Mouse (Mus musculus) liver, postnatal 0 days (tissue): ENCODE results near the gene Nol8.

Experiments used
- CTCF ChIP-seq: sonication (generic); IDR thresholded peaks from 2 replicates; pipeline ENCODE4 v1.5.1; 2016; ENCODE audit warnings: antibody characterized with exemption, low read depth
- EP300 ChIP-seq: IDR thresholded peaks from 2 replicates; pipeline ENCODE4 v1.6.1; 2016; ENCODE audit warnings: antibody characterized with exemption, low read depth, mild to moderate bottlenecking

DNA sequence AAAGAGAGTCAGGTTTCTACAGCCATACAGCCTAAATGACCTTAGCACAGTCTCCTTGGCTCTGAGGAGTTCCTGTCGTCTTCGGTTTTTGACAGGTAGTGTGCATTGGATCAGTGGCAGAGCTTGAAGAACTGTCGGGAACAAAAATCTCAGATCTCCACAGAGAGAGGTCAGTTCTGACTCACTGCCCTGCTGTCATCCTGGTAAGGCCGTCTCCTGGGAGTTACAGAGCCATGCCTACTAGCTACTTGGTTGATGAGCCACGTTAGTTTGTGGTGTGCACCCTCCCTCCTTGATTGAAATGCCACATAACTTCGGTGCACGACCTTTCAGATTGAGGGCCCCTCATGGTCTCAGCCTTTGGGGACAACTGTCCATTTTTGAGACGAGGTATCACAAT is 55.4 kb downstream of the Nol8 start:
- TF ChIP-seq CTCF (no peak), EP300 (no peak)
